Mouse (Mus musculus): ENCODE data around the gene Tssk2. TPM values are rescaled to one million over a fixed set of nuclear protein-coding genes. Genes with fewer than 3 reads are reported as not detected.
A peak's percentile ranks its signal among the peaks of the same experiment; 100 is the strongest.

The Tssk2 gene
- total RNA-seq, 2 experiments from 2014 or later: not detected

DNA sequence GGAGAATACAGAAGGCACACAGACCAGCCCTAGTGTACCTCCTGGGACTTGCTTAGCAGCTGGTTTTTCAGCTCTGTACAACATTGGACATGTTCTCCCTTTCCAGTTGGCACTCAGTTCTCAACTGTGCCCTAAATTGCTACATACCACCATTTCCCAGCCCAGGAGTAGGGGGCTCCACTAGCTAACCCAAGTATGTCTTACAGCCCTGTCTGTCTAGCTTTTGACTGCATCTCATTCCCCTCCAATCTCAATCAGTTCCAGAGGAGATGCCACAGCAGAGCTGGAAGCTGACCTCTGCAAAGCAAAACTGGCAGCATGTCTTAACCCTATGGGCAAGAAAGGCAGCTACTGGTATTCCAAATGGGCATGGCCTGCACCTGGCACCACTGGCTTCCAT lies 2.3 kb upstream of the Tssk2 start:
- DNase-seq (ENCODE audit: low spot score in 2 of 2): no peak

- DNase-seq (ENCODE audit: low spot score in 2 of 2): peak; percentile 92 to 98
Measured at GRCm38 (mm10) chr16:17911052-17911595, 12.7 kb downstream of the Tssk2 start, which contains the start of gene Ess2. Ess2 (minus strand) TSS chr16:17911348.

DNA sequence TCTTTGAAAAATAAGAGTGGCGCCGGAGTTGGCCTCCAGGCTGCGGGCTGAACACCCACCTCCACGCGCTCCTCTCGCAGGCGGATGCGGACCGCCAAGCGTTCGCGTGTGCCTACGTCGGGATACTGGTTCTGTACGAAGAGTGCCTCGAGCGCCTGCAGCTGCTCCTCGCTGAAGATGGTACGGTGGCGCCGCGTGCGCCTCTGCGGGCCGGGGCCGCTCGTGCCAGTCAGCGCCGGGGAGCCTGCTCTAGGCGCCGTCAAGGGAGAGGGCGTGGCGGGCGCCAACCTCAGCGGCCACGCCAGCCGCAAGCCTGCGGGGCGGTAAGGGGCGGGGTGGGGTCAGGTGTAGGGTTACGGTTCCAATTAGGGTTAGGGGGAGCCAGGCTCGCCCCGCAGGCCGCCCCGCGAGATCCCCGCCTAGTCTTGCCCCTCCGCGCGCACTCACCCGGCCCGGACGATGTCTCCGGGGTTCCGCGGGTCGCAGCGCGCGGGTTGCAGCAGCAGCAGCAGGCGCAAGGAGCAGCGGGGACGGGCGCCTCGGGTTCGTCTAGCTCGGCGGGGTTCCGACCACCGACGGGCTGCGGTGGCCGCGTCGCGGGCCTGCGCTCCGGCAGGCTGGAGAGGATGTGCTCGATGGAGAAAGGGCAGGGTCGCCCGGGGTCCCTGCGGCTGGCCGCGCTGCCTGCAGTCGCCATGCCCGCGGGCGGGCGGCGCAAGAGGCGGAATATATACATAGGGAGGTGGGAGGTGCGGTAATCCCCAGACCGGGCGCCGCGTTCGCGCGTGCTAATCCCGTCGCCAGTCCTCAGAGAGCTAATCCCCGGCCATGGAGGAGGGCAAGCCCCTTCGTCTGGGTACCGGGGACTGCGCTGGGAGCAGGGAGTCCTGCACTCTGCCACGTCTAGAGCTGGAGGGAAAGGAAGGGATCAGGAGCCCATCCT lies 16.1 kb downstream of the Tssk2 start, which contains the start of gene Gsc2:
Gene Gsc2, minus strand, starts transcription at position 753 of the 943 bp plus-strand sequence.
- no peak for DNase-seq (ENCODE audit: low spot score in 2 of 2)

DNA sequence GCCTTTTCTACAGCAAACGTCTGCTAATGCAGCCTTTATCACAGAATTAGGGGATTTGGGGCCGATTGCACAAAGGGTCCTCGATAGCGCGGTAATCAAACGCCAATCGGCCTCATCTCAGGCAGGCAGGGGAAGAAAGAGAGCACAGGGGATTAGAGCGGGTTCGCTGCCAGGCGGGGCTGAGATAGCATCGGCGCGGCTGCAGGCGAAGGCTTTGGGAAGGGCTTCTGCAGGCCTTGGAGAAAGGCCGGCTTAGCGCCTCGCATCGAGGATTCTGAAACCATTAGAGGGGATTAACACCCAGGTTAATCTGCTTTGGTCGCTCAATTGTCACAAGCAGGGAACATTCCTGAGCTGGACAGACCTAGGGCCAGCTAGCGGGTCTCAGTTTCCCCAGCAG lies 22.1 kb downstream of the Tssk2 start:
- DNase-seq (ENCODE audit: low spot score in 2 of 2): no peak

DNA sequence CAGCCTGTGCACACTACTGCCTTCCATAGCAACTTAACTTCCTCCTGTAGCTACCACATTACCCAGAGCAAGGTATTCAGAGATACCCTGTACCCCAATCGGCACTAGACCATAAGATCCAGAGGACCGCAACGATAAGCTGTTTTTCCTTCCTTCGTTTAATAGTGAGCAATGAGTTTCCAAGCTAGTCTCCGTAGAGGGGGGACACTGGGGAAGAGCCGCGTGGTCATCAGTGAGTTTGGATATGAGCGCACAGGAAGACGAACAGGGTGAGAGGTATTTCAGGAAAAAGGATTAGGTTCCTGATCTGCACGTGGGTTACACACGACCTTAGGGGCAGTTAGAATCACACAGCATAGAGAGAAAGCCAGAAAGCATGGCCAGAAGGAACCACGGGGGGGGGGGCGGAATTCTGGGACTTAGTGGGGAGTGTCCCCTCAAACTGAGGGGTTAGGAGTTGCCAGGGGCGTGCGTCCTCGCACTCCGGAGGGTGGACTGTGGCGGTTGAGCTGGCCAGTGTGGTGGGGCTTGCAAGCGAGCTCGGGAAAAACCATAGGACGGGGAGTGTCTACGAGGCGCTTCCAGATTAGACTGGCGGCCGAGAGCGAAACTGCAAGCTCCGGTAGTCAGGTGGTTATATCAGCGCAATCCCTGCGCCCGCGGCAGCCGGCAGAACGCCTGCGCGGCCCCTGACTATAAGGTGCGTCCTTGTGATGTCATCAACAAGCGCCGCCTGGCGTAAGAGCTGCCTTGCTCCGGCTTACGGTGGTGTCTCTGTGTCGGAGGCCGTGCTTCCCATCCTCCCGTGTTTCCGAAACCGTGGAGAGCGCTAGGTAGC lies 23.1 kb downstream of the Tssk2 start:
- DNase-seq (ENCODE audit: low spot score in 2 of 2): peak; percentile 94 to 98

DNA sequence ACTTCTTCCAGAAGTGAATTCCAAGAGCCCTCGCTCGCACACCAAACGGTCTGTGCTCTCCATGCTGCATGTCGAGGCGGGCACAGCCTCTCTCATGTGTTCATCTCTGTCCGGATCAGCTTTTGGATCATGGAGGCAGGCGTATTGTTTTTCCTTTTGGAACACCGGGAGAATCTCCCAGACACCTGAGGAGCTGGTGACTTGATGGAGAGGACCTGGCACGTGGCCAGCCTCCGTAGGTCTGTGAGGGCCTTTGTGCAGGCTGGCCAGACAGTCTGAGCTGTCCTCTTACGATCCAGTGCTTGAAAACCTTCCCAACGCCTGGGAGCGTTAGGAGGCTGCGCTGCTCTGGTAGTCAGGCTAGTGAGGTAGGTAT lies 23.7 kb downstream of the Tssk2 start:
- no peak for DNase-seq (ENCODE audit: low spot score in 2 of 2)

DNA sequence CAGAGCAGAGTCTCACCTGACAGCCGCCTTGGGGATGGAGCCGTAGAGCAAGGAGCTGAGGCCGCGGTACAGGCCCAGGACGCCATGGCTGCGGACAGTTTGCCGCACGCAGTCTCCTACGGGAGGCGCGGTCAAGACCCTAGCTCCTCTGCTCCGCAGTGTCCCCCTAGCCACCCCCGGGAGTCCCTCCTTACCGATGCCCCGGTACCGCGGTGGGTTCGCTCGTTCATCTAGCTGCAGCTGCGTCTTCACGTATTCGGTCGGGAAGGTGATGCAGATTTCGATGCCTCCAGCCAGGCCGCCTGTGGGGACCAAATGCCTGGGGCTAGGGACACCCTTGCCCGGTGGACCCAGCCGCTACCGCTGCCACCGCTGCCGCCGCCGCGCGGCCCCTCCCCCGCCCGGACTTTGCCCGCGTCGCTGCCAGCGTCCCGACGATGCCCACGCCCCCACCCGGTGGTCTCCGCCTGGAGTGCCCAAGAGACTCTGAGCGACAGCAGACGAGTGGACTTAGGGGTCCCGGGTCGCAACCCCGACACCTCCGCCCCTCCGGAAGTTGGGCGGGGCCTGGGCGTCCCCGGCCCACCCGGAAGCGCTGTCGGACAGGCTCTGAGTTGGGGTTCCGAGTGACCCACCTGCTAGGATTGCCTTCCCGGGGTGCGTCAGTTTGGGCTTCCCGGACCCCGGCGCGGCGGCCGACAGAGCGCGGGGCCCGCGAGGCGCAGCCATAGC lies 29.1 kb downstream of the Tssk2 start:
- peak in 1 of 2 experiments; percentile 19 for DNase-seq (ENCODE audit: low spot score in 2 of 2)

DNA sequence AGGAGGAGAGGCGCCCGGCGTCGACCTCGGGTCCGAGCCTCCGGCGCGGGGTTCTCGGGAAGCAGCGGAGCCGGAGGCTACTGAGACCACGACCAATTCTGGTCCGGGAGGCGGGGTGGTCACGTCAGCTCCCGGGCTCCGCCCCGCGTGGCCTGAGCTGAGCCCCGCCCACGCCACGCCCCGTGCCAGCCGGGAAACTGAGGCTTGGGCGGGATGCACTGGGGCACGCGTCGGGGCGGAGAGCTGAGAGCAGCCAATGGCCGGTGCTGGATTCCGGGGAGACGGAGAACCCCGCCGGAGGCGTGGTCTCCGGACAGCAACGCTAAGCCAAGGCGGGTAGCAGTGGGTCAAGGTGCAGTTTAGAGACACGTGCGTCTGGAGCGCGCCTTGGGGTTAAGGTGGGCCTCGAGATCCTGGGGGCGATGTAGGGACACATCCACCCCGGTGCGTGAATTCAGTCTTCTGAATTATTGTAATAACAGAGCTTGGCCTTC lies 29.7 kb downstream of the Tssk2 start, which contains the start of gene Slc25a1:
Gene Slc25a1, minus strand, starts transcription at position 133 of the 494 bp plus-strand sequence.
- DNase-seq (ENCODE audit: low spot score in 2 of 2): peak; percentile 75 to 83

DNA sequence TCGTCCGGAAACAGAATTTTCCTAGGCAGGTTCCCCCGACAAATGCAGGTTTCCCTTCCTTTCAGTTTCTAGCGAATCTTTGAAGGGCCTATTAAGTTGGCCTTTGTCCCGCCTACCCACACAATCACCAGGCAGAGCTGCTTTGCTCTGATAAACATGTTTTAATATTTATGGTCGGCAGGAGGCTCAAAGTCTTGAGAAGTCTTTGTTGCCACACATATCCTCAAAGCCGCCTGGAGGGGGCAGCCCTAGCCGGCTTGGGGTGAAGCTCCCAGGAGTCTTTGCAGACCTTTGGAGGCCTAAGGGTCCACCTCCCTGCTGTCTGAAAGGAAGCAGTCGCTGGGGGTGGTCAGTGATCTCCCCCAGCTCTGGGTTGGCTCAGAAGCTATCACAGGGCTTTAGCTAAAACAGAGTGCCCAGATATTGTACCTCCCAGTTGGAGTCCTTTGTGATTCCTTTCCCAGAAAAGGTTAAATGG lies 30.2 kb downstream of the Tssk2 start:
- peak in 1 of 2 experiments; percentile 56 for DNase-seq (ENCODE audit: low spot score in 2 of 2)

DNA sequence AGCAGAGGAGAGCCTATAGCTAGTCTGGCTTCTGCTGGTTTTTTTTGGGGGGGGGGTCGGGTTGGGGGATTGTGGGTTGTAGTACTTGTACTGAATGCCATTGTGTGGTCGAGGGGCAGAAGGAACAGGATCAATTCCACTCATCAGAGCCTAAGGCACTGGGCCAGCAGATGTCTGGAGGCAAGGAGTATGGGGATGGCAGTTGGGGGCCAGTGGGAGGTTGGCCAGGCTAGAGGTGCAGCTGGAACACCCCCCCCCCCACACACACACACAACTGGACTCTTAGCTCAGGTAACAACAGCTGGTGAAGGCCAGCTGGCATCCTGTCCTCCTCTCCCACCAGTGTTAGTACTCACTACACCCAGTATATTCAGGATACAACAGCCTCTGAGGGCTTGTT lies 30.8 kb downstream of the Tssk2 start:
- DNase-seq (ENCODE audit: low spot score in 2 of 2): no peak

GRCm38 (mm10) chr16:17929631-17930030 lies 31.2 kb downstream of the Tssk2 start:
- no peak for DNase-seq (ENCODE audit: low spot score in 2 of 2)

DNA sequence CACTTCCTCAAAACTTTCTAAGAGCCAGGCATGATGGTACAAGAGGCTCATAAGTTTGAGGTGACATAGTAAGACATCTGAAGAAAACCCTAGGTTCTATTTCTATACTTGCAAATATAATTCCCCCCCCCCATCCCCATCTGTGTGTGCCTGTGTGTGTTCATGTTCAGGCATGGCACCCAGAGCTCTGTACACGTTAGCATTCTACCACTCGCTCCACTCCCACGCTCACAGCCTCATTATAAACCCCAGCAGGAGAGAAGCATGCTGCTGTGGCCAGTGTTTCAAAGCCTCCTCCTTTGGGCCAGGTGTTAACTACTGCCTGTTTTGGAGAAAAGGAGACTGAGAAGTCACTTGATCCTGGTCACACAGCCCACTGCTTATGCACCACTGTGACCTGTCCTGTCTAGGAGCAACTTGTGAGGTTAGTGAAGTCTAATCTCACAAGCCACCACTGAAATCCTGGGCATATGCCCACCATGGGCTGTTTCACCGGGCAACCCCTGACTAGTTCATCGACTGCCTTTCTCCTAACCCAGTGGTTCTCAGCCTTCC lies 33.5 kb downstream of the Tssk2 start:
- DNase-seq (ENCODE audit: low spot score in 2 of 2): no peak

DNA sequence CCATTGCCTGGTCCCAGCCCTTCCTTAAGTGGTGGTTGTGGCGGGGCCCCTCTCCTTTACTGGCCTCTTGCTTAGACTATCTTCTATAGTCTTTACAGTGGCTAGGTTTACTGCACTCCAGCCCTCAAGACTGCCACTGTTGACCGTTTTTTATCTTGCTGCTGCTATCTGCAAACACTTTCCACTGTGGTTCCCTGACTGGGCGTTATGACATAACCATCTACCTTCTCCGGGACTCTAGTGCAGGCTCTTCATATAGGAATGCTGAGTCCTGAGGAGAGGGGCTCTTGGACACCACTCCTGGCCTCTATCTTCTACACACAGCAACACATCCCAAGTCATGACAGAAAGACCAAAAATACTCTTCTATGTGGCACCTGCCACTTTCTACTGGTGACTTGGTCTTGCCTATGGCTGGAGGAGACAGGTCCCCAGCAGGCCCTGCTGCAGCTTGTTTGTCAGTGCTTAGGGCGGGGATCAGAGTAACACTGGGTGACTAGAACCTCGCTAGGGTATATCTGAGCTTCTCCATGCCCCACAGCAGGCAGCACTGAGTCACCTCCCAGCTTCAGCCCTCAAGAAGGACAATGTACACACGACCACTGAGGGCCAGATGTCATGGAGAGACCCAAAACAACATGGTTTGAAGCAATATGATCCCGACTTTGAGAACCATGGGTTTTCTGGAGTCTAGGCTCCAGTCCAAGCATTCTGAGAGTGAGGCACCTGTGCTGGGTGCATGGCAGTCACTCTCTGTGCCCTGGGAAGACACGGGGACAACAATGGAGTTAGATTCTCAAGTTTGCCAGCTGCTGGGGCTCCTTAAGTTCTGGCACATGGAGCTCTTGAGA lies 35.4 kb downstream of the Tssk2 start:
- DNase-seq (ENCODE audit: low spot score in 2 of 2): no peak

DNA sequence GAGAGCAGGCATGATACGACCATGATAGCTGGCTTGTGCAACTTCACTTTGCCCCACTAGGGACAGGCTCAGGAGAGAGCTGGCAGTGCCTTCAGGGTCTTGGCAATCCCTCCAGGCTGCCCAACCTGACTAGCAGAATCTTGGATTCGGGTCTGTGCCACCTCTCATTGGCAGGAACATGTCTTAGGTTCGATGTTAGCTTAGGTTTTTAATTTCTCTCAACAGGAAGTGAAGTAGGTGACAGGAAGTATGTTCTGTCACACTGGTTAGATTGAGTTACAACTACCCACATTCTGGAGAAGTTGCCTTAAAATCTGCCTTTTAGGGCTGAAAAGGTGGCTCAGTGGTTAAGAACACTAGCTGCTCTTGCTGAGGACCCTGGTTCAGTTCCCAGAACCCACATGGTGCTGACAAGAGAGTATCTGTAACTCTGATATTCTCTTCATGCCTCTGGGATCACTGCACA lies 36.0 kb downstream of the Tssk2 start:
- DNase-seq (ENCODE audit: low spot score in 2 of 2): no peak

- DNase-seq (ENCODE audit: low spot score in 2 of 2): no peak
Measured at GRCm38 (mm10) chr16:17936776-17937175, 38.3 kb downstream of the Tssk2 start.

- no peak for DNase-seq (ENCODE audit: low spot score in 2 of 2)
Measured at GRCm38 (mm10) chr16:17938187-17938586, 39.8 kb downstream of the Tssk2 start.

- DNase-seq (ENCODE audit: low spot score in 2 of 2): peak in 1 of 2 experiments; percentile 48
Measured at GRCm38 (mm10) chr16:17938821-17939220, 40.4 kb downstream of the Tssk2 start.

DNA sequence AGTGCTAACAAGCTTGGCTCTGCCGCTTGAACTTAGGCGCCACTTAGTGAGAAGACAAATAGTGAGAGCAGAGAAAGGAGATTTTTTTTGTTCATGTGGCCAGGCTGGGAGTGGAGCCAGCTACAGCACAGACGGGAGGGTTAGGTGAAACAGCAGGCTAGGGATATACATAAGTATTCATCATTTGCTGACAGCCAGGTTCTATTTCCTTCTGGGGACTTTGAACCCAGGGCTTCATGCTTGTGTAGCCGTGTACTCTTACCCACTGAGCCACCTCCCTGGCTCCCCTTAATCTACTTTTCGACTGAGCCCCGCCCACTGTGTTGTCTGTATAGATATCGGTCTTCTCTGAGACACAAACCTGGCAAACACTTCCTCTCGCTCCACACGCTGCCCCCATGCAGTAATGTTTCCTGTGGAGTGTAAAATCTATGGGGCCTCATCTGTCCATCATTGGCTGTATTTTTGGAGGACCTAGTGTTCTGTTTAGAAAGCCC lies 40.9 kb downstream of the Tssk2 start:
- DNase-seq (ENCODE audit: low spot score in 2 of 2): no peak

GRCm38 (mm10) chr16:17943466-17943865 lies 45.0 kb downstream of the Tssk2 start:
- DNase-seq (ENCODE audit: low spot score in 2 of 2): no peak

Measured in layer of hippocampus, adult 18-20 months (tissue).